Mouse (Mus musculus) bone marrow, adult 2 months (tissue): ENCODE measurements around the gene Prnd. TPM values are rescaled to one million over a fixed set of nuclear protein-coding genes. Genes with fewer than 3 reads are reported as not detected.

Source experiments
- H3K27ac ChIP-seq: fragments of 200-500 bp; 2 replicates; pipeline ENCODE4 v1.5.1; 2012; ENCODE audit warnings: low read depth, mild to moderate bottlenecking, control low read depth, inconsistent platforms, low read length; ENCODE audit not compliant: control insufficient read depth, poor library complexity, insufficient read depth
- H3K4me1 ChIP-seq: fragments of 200-500 bp; 2 replicates; pipeline ENCODE4 v1.6.1; 2011; ENCODE audit warnings: low read length; ENCODE audit not compliant: control insufficient read depth, insufficient read depth
- H3K4me3 ChIP-seq: fragments of 200-500 bp; replicated peaks from 2 replicates; pipeline ENCODE3; 2011; ENCODE audit warnings: mild to moderate bottlenecking, low read depth, low read length, control low read depth; ENCODE audit not compliant: control insufficient read depth
- CTCF ChIP-seq: fragments of 200-500 bp; IDR thresholded peaks from 2 replicates; pipeline ENCODE4 v1.5.1; 2011; ENCODE audit warnings: low read length, control low read depth; ENCODE audit not compliant: control insufficient read depth, insufficient read depth
- POLR2A ChIP-seq: fragments of 200-500 bp; IDR thresholded peaks from 2 replicates; pipeline ENCODE4 v1.6.1; 2011; ENCODE audit warnings: low read depth, mild to moderate bottlenecking, control low read depth, low read length, borderline replicate concordance; ENCODE audit not compliant: control insufficient read depth
- WGBS: fragments of 180-500 bp; shearing (Covaris S2); methylation state at CpG from one replicate; pipeline ENCODE4 v1.1.7; 2018; 5-methylcytosine and 5-hydroxymethylcytosine counted together
- polyA plus RNA-seq: library from polyadenylated mRNA; stranded (reverse); fragments of >200 nt; gene quantifications from 2 replicates; pipeline ENCODE4 v1.2.4, GENCODE M21; 2011; ENCODE audit warnings: low replicate concordance; ENCODE audit not compliant: missing spikeins, insufficient read depth, insufficient read length

Prnd gene
- polyA plus RNA-seq, 1 experiment = not detected

- Histone ChIP-seq H3K4me3 (no peak overlapping the region), H3K27ac (no peak overlapping the region; the same call in 1 of the 2 replicates), H3K4me1 (no peaks in the 10 kb centered on the region; the same call in 1 of the 2 replicates)
- WGBS = 30% methylated on average over 29 of the region's 29 CpGs
- TF ChIP-seq CTCF (no peak), POLR2A (no peak)
Observed at GRCm38 (mm10) chr2:131952961-131953538, 2.4 kb downstream of the Prnd start.

- Histone ChIP-seq H3K4me3 (no peak overlapping the region), H3K4me1 (no peaks in the 10 kb centered on the region; the same call in 1 of the 2 replicates), H3K27ac (no peak overlapping the region)
- TF ChIP-seq POLR2A (no peak), CTCF (no peak)
- 89% methylated on average over 4 of the region's 4 CpGs for WGBS
Observed at GRCm38 (mm10) chr2:131953711-131954110, 3.0 kb downstream of the Prnd start.

- TF ChIP-seq POLR2A = no peak
- TF ChIP-seq CTCF = no peak
- 71% methylated on average over 9 of the region's 9 CpGs for WGBS
- no peak overlapping the region for H3K27ac ChIP-seq
- H3K4me3 ChIP-seq = no peak overlapping the region
- no peaks in the 10 kb centered on the region; the same call in 1 of the 2 replicates for H3K4me1 ChIP-seq
Observed at GRCm38 (mm10) chr2:131954835-131955234, 4.2 kb downstream of the Prnd start.

GRCm38 (mm10) chr2:131955264-131955663 lies 4.6 kb downstream of the Prnd start:
- H3K27ac ChIP-seq = no peak overlapping the region
- no peaks in the 10 kb centered on the region; the same call in 1 of the 2 replicates for H3K4me1 ChIP-seq
- WGBS = 9% methylated on average over 17 of the region's 17 CpGs
- no peak overlapping the region for H3K4me3 ChIP-seq
- TF ChIP-seq POLR2A (no peak), CTCF (no peak)

- H3K27ac ChIP-seq = no peak overlapping the region
- 75% methylated on average over 7 of the region's 7 CpGs for WGBS
- H3K4me3 ChIP-seq = no peak overlapping the region
- TF ChIP-seq POLR2A = no peak
- TF ChIP-seq CTCF = no peak
- H3K4me1 ChIP-seq = no peaks in the 10 kb centered on the region; the same call in 1 of the 2 replicates
Observed at GRCm38 (mm10) chr2:131956336-131957256, 5.9 kb downstream of the Prnd start.

- no peak for TF ChIP-seq POLR2A
- no peak for TF ChIP-seq CTCF
- no peak overlapping the region for H3K4me3 ChIP-seq
- no peak overlapping the region for H3K27ac ChIP-seq
- H3K4me1 ChIP-seq = no peaks in the 10 kb centered on the region; the same call in 1 of the 2 replicates
- 64% methylated on average over 9 of the region's 9 CpGs for WGBS
Observed at GRCm38 (mm10) chr2:131957731-131958222, 7.1 kb downstream of the Prnd start.

GRCm38 (mm10) chr2:131961671-131962070 lies 11.0 kb downstream of the Prnd start:
- Histone ChIP-seq H3K27ac (no peak overlapping the region), H3K4me3 (no peak overlapping the region), H3K4me1 (no peaks in the 10 kb centered on the region)
- TF ChIP-seq CTCF (no peak), POLR2A (no peak)
- 66% methylated on average over 2 of the region's 2 CpGs for WGBS

GRCm38 (mm10) chr2:131970597-131970996 lies 19.9 kb downstream of the Prnd start:
- Histone ChIP-seq H3K4me3 (no peak overlapping the region), H3K4me1 (no peaks in the 10 kb centered on the region), H3K27ac (no peak overlapping the region)
- WGBS = 64% methylated on average over 2 of the region's 2 CpGs
- TF ChIP-seq POLR2A (no peak), CTCF (no peak)
